Mouse (Mus musculus): ENCODE results near the gene Gmfg.

The Gmfg gene

DNA sequence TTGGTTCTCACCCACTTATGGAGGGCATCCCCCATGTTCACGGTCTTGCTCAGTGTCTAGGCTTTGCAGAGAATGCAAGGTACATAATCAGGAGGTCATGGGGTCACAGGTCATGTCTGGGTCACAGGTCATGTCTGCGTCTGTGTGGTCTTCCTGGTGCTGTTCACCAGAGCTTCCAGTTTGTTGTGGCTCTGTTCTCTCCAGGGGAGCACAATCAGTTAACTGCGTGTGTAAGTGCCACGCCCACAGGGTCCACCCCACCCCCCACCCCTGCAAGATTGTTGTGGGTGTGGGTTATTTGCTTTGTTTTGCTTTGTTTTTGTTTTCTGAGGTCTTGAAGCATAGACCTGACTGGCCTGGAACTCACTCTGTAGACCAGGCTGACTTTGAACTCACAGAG, 46.9 kb downstream of the Gmfg start:
- DNase-seq (ENCODE audit: low spot score): no peak

- DNase-seq (ENCODE audit: low spot score): no peak
Observed at GRCm38 (mm10) chr7:28488030-28488491, 50.8 kb downstream of the Gmfg start.

DNA sequence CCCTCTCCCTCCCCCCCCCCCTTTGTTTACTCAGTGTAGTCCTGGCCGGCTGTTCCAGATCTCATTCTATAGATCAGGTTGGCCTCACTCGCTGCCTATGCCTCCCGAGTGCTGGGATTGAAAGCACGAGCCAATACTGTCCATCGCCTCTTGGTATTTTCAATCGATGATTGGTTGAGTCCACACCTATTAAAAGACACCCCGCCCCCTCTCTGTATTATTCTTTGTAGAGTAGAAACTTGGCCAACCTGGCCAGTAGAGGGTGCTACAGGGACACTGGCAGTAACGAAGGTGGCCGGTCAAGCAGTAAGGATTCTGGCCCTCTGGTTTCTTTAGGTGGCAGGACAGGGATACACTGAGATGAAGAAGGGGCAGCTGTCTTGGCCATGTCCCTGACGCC, 53.2 kb downstream of the Gmfg start:
- DNase-seq (ENCODE audit: low spot score): no peak

DNA sequence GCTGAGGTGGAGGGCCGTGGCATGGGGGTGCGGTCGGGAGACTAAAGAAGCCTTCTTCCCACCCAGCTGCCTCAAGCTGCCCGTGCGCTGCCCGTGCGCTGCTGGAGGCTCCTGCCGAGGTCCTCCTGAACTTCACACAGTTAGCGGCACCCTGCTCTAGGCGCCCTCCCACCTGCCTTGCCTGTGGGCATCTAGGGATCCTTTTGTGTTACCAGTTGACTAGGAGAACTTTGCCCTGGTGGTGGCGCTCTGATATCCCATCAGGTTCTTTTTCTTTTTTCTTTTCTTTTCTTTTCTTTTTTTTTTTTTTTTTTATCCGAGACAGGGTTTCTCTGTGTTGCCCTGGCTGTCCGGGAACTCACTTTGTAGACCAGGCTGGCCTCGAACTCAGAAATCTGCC, 53.7 kb downstream of the Gmfg start:
- no peak for DNase-seq (ENCODE audit: low spot score)

- DNase-seq (ENCODE audit: low spot score): no peak
Observed at GRCm38 (mm10) chr7:28492310-28492709, 55.1 kb downstream of the Gmfg start.

DNA sequence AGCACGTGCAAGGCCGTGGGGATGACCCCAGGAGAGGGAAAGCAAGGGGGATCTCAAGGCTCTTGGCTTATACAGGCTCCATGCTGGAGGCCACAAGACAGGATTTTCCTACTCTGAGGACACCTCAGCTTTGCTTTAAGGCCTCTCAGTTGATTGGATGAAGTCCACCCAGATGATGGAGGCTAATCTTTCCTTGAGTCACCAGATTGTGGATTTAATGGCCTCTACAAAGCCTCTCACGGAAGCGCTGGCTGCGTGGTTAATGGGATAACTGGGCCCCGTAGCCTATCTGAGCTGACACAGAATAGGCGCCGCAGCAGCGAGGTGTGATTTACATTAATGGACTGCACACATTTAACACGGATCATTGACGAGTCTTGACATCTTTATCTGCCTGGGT, 58.2 kb downstream of the Gmfg start:
- no peak for DNase-seq (ENCODE audit: low spot score)

Data from layer of hippocampus, adult 9-10 months (tissue).